Mouse (Mus musculus): ENCODE measurements around the gene Taf9.
A peak's percentile ranks its signal among the peaks of the same experiment; 100 is the strongest.

Taf9 gene

DNA sequence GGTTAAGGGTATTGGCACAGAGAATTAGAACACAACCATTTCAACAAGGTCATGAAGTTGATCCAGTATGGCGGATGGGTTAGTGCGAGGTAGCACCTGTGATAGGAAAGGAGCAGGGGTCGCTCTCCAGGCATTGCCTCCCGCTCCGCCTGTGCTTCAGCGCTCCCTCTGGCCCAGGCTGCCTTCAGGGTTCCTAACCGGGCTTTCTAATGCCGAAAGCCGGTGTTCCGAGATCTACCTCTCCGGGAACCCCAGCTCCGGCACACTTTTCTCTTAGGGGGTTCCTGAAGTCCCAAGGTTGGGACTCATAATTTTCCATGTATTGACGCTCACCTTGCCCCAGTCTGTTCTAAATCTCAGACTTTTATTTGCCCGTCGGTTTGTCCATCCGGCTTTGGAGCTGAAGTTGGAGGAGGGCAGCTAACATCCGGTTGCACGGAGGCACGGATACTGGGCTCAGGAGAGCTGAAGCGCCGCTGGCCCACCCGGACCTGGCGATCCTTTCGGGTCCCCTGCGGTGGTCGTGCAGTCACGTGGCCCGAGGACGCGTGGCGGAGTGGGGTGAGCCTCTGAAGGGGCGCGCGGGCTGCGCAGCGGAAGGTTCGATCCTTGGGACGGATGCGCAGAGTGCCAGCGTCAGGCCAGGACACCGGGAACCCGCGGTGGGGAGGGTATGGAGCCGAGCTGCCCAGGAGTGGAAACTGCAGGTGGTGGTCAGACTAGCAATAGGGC lies 18.1 kb downstream of the Taf9 start, which contains the start of gene Ccdc125:
Gene Ccdc125, plus strand, starts transcription at position 427 of the 732 bp plus-strand sequence.
- peak in 1 of 2 experiments; percentile 10 for DNase-seq (ENCODE audit: low spot score in 2 of 2)

GRCm38 (mm10) chr13:100670181-100670741 lies 18.9 kb downstream of the Taf9 start:
- DNase-seq (ENCODE audit: low spot score in 2 of 2) = no peak

DNA sequence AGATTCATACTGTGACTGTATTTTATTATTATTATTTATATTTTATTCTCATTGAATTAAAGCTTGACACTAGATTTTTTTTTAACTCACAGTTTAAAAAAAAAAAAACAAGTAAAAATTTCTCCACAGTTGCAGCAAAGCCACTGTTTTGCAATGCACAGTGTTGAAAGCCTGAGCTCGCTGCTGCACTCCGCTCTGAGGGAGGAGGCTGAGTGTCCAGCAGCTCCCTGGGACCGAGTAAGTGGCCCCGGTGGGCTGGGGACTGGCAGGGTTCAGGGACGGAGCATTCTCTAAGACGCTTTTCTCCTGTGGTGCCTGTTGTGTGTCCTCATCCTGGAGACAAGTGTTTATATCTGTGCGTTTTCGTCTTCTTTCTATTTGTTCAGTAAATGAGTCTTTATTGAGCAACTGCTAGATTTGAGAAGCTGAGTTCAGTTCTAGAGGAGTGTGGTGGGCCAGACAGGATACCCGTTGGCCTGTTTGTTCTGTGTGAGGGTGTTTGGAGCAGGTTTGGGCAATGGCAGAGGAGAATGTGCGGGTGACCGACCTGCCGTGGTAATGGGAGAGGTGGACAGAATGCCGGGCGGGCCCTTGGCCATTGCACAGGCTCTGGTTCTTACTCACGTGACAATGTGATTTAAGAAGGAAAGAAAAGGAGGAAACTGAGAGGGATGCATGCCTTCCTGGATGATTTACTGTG lies 24.7 kb downstream of the Taf9 start:
- DNase-seq (ENCODE audit: low spot score in 2 of 2) = no peak

DNA sequence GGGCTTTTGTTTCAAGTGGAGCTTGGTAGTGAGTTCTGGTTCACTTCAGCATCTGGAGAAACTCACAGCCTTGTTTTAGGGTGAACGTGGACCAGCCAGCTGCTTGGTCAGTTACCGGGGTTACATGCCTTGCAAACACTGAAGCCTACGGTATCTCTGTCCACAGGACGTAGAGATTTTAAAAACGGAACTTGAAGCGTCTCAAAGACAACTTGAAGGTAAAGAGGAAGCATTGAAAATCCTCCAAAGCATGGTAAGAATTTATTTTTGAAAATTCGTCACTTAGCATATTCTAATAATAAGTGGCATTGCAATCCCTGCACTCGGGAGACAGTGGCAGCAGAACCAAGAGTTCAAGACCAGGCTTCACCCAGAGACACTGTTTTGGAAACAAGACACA lies 30.2 kb downstream of the Taf9 start:
- DNase-seq (ENCODE audit: low spot score in 2 of 2) = no peak

DNA sequence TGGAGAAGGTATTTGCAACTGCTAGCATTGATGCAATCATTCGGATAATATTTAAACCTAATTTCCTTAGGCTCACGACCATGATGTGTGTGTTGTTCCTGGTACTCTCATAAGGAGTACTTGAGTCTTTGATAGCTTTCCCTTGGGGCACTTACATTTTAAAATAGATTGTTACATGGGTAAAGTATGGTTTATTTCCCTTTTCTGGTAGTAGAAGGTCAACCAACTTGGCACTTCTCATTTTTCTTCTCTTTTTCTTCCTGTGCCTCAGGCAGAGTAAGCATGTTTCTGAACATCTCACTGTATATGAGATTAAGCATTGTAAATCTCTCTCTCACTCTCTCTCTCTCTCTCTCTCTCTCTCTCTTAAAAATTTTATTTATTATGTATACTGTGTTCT lies 31.5 kb downstream of the Taf9 start:
- DNase-seq (ENCODE audit: low spot score in 2 of 2) = no peak

GRCm38 (mm10) chr13:100684355-100684754 lies 33.0 kb downstream of the Taf9 start:
- DNase-seq (ENCODE audit: low spot score in 2 of 2) = no peak

DNA sequence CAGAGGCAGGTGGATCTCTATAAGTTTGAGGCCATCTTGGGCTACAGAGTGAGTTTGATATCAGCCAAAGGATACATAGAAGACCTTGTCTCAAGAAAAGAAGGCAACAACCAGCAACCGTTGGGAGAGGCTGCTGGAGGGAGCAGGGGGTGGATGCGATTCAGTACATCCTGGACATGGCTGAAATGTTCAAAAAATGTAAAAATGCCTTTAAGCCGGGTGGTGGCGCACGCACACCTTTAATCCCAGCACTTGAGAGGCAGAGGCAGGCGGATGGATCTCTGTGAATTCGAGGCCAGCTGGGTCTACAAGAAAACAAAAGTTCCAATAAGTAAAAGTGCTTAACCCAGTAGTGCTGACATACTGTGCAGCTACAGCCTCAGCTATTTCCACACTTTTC lies 36.1 kb downstream of the Taf9 start:
- DNase-seq (ENCODE audit: low spot score in 2 of 2) = no peak

GRCm38 (mm10) chr13:100697541-100697940 lies 46.2 kb downstream of the Taf9 start:
- no peak for DNase-seq (ENCODE audit: low spot score in 2 of 2)

DNA sequence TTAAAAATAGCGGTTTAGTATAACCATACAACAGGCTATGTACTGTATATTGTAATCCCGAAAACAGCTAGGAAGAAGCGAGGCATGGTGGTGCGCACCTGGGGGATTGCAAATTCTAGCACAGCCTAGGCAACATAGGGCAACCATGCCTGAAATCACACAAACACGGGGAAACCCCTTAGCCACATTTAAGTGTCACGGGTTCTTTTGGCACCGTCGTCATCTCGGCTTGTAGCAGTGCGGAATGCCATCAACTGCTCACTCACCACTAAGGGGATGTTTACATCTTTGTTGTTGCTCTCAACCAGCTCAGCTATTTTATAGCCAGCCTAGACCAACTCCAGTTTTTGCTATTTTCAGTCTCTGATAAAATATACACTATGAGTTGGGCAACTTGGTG lies 47.5 kb downstream of the Taf9 start:
- DNase-seq (ENCODE audit: low spot score in 2 of 2) = no peak

- DNase-seq (ENCODE audit: low spot score in 2 of 2) = no peak
Observed at GRCm38 (mm10) chr13:100703468-100703867, 52.1 kb downstream of the Taf9 start.
